Mouse (Mus musculus): Measurements from ENCODE around the gene Osbpl3. TPM values are rescaled to one million over a fixed set of nuclear protein-coding genes. Genes with fewer than 3 reads are reported as not detected.

Osbpl3 gene
- polyA plus RNA-seq, 1 experiment from 2014 or later: 5.3 TPM

- no peak for ATAC-seq
- Histone ChIP-seq H3K9me3 (ENCODE audit: control insufficient read depth, low read length) (no peaks in the 10 kb centered on the region), H3K4me3 (replicated peaks; ENCODE audit: low read length) (no peak overlapping the region), H3K4me1 (replicated peaks; ENCODE audit: control insufficient read depth, insufficient read depth, low read length) (no peaks in the 10 kb centered on the region), H3K27ac (ENCODE audit: low read length) (no peak overlapping the region), H3K36me3 (ENCODE audit: control insufficient read depth, insufficient read depth) (no peaks in the 10 kb centered on the region), H3K4me2 (ENCODE audit: low read length) (no peak overlapping the region), H3K27me3 (replicated peaks; ENCODE audit: control insufficient read depth, insufficient read depth, low read length) (no peaks in the 10 kb centered on the region), H3K9ac (replicated peaks; ENCODE audit: low read depth, low read length) (no peak overlapping the region)
- 81% methylated on average over 7 of the region's 7 CpGs for WGBS
These were observed 109.8 kb downstream of the Osbpl3 start for GRCm38 (mm10) chr6:50346204-50346603.

- Histone ChIP-seq H3K4me1 (replicated peaks; ENCODE audit: control insufficient read depth, insufficient read depth, low read length) (no peaks in the 10 kb centered on the region), H3K4me2 (ENCODE audit: low read length) (no peak overlapping the region), H3K27ac (ENCODE audit: low read length) (no peak overlapping the region), H3K9me3 (ENCODE audit: control insufficient read depth, low read length) (no peaks in the 10 kb centered on the region), H3K4me3 (replicated peaks; ENCODE audit: low read length) (no peak overlapping the region), H3K36me3 (ENCODE audit: control insufficient read depth, insufficient read depth) (no peaks in the 10 kb centered on the region), H3K27me3 (replicated peaks; ENCODE audit: control insufficient read depth, insufficient read depth, low read length) (no peaks in the 10 kb centered on the region), H3K9ac (replicated peaks; ENCODE audit: low read depth, low read length) (no peak overlapping the region)
- 84% methylated on average over 5 of the region's 5 CpGs for WGBS
- ATAC-seq: no peak
These were observed 115.6 kb downstream of the Osbpl3 start for GRCm38 (mm10) chr6:50340226-50340906.

GRCm38 (mm10) chr6:50337431-50337830, 118.6 kb downstream of the Osbpl3 start:
- Histone ChIP-seq H3K27me3 (replicated peaks; ENCODE audit: control insufficient read depth, insufficient read depth, low read length) (no peaks in the 10 kb centered on the region), H3K36me3 (ENCODE audit: control insufficient read depth, insufficient read depth) (no peaks in the 10 kb centered on the region), H3K9ac (replicated peaks; ENCODE audit: low read depth, low read length) (no peak overlapping the region), H3K27ac (ENCODE audit: low read length) (no peak overlapping the region), H3K9me3 (ENCODE audit: control insufficient read depth, low read length) (no peaks in the 10 kb centered on the region), H3K4me3 (replicated peaks; ENCODE audit: low read length) (no peak overlapping the region), H3K4me1 (replicated peaks; ENCODE audit: control insufficient read depth, insufficient read depth, low read length) (no peaks in the 10 kb centered on the region), H3K4me2 (ENCODE audit: low read length) (no peak overlapping the region)
- no peak for ATAC-seq
- WGBS: 91% methylated on average over 6 of the region's 6 CpGs

GRCm38 (mm10) chr6:50336376-50336775, 119.6 kb downstream of the Osbpl3 start:
- no peak for ATAC-seq
- Histone ChIP-seq H3K36me3 (ENCODE audit: control insufficient read depth, insufficient read depth) (no peaks in the 10 kb centered on the region), H3K27me3 (replicated peaks; ENCODE audit: control insufficient read depth, insufficient read depth, low read length) (no peaks in the 10 kb centered on the region), H3K9ac (replicated peaks; ENCODE audit: low read depth, low read length) (no peak overlapping the region), H3K4me1 (replicated peaks; ENCODE audit: control insufficient read depth, insufficient read depth, low read length) (no peaks in the 10 kb centered on the region), H3K9me3 (ENCODE audit: control insufficient read depth, low read length) (no peaks in the 10 kb centered on the region), H3K4me3 (replicated peaks; ENCODE audit: low read length) (no peak overlapping the region), H3K27ac (ENCODE audit: low read length) (no peak overlapping the region), H3K4me2 (ENCODE audit: low read length) (no peak overlapping the region)
- WGBS: 99% methylated on average over 2 of the region's 2 CpGs

- Histone ChIP-seq H3K27me3 (replicated peaks; ENCODE audit: control insufficient read depth, insufficient read depth, low read length) (no peaks in the 10 kb centered on the region), H3K9me3 (ENCODE audit: control insufficient read depth, low read length) (no peaks in the 10 kb centered on the region), H3K4me3 (replicated peaks; ENCODE audit: low read length) (no peak overlapping the region), H3K9ac (replicated peaks; ENCODE audit: low read depth, low read length) (no peak overlapping the region), H3K4me1 (replicated peaks; ENCODE audit: control insufficient read depth, insufficient read depth, low read length) (no peaks in the 10 kb centered on the region), H3K4me2 (ENCODE audit: low read length) (no peak overlapping the region), H3K36me3 (ENCODE audit: control insufficient read depth, insufficient read depth) (no peaks in the 10 kb centered on the region), H3K27ac (ENCODE audit: low read length) (no peak overlapping the region)
- no peak for ATAC-seq
- 93% methylated on average over 15 of the region's 15 CpGs for WGBS
These were observed 120.9 kb downstream of the Osbpl3 start for GRCm38 (mm10) chr6:50334846-50335821.

GRCm38 (mm10) chr6:50333346-50333745, 122.7 kb downstream of the Osbpl3 start:
- H3K4me1 ChIP-seq (replicated peaks; ENCODE audit: control insufficient read depth, insufficient read depth, low read length): no peaks in the 10 kb centered on the region
- no peaks in the 10 kb centered on the region for H3K27me3 ChIP-seq (replicated peaks; ENCODE audit: control insufficient read depth, insufficient read depth, low read length)
- H3K4me2 ChIP-seq (ENCODE audit: low read length): no peak overlapping the region
- H3K4me3 ChIP-seq (replicated peaks; ENCODE audit: low read length): no peak overlapping the region
- no peak overlapping the region for H3K27ac ChIP-seq (ENCODE audit: low read length)
- H3K9me3 ChIP-seq (ENCODE audit: control insufficient read depth, low read length): no peaks in the 10 kb centered on the region
- no peak for ATAC-seq
- 72% methylated on average over 6 of the region's 6 CpGs for WGBS
- H3K36me3 ChIP-seq (ENCODE audit: control insufficient read depth, insufficient read depth): no peaks in the 10 kb centered on the region
- H3K9ac ChIP-seq (replicated peaks; ENCODE audit: low read depth, low read length): no peak overlapping the region

GRCm38 (mm10) chr6:50331477-50331876, 124.5 kb downstream of the Osbpl3 start:
- Histone ChIP-seq H3K27me3 (replicated peaks; ENCODE audit: control insufficient read depth, insufficient read depth, low read length) (no peaks in the 10 kb centered on the region), H3K4me3 (replicated peaks; ENCODE audit: low read length) (no peak overlapping the region), H3K9ac (replicated peaks; ENCODE audit: low read depth, low read length) (no peak overlapping the region), H3K9me3 (ENCODE audit: control insufficient read depth, low read length) (no peaks in the 10 kb centered on the region), H3K36me3 (ENCODE audit: control insufficient read depth, insufficient read depth) (no peaks in the 10 kb centered on the region), H3K4me1 (replicated peaks; ENCODE audit: control insufficient read depth, insufficient read depth, low read length) (no peaks in the 10 kb centered on the region), H3K27ac (ENCODE audit: low read length) (no peak overlapping the region), H3K4me2 (ENCODE audit: low read length) (no peak overlapping the region)
- WGBS: 91% methylated on average over 2 of the region's 2 CpGs
- no peak for ATAC-seq

- no peak overlapping the region for H3K27ac ChIP-seq (ENCODE audit: low read length)
- H3K4me1 ChIP-seq (replicated peaks; ENCODE audit: control insufficient read depth, insufficient read depth, low read length): no peaks in the 10 kb centered on the region
- no peak for ATAC-seq
- no peaks in the 10 kb centered on the region for H3K27me3 ChIP-seq (replicated peaks; ENCODE audit: control insufficient read depth, insufficient read depth, low read length)
- no peaks in the 10 kb centered on the region for H3K36me3 ChIP-seq (ENCODE audit: control insufficient read depth, insufficient read depth)
- H3K9ac ChIP-seq (replicated peaks; ENCODE audit: low read depth, low read length): no peak overlapping the region
- no peak overlapping the region for H3K4me3 ChIP-seq (replicated peaks; ENCODE audit: low read length)
- 78% methylated on average over 8 of the region's 8 CpGs for WGBS
- no peak overlapping the region for H3K4me2 ChIP-seq (ENCODE audit: low read length)
- no peaks in the 10 kb centered on the region for H3K9me3 ChIP-seq (ENCODE audit: control insufficient read depth, low read length)
These were observed 126.6 kb downstream of the Osbpl3 start for GRCm38 (mm10) chr6:50329380-50329779.

- H3K27me3 ChIP-seq (replicated peaks; ENCODE audit: control insufficient read depth, insufficient read depth, low read length): no peaks in the 10 kb centered on the region
- H3K4me3 ChIP-seq (replicated peaks; ENCODE audit: low read length): no peak overlapping the region
- ATAC-seq: no peak
- no peaks in the 10 kb centered on the region for H3K36me3 ChIP-seq (ENCODE audit: control insufficient read depth, insufficient read depth)
- H3K9me3 ChIP-seq (ENCODE audit: control insufficient read depth, low read length): no peaks in the 10 kb centered on the region
- no peak overlapping the region for H3K27ac ChIP-seq (ENCODE audit: low read length)
- no peak overlapping the region for H3K4me2 ChIP-seq (ENCODE audit: low read length)
- no peaks in the 10 kb centered on the region for H3K4me1 ChIP-seq (replicated peaks; ENCODE audit: control insufficient read depth, insufficient read depth, low read length)
- H3K9ac ChIP-seq (replicated peaks; ENCODE audit: low read depth, low read length): no peak overlapping the region
- 31% methylated on average over 7 of the region's 7 CpGs for WGBS
These were observed 127.1 kb downstream of the Osbpl3 start for GRCm38 (mm10) chr6:50328901-50329300.

All from forebrain, embryonic 16.5 days (tissue).